9 mouse cellular contexts compared by ENCODE assay signal in the genomic region with DNA sequence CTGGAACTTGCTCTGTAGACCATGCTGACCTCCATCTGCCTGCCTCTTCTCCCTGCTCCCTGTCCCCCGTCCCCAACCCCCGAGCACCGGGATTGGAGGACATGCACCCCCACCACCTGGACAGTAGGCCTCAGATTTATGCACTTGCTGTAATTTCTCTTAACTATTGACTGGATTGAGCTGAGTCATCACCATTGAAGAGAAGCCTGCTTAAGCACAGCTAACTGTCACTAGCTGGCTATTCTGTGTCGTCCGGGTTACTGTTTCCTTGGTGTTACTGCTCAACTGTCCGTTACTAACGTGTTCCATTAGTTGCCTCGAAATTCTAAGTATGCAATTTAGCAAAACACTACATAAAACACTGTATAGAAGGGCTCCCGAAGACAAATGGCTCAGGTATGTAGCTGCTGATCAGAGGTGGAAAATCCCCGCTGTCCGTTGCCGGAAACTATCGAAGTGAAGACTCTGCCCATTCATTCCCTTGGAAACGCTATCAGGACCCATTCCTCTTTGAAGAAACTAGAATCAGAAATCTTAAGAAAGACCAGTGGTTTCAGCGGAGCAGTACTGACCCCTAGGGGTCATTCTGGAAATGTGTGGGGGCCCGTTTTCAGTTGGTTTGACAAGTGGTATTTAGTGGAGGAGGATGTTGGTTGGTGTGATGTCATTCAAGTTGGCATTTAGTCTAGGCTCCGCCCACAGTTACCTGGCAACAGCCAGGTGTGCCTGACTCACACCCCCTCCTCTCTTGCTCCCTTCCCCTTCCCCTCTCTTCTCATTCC. TPM values are rescaled to one million over a fixed set of nuclear protein-coding genes. Genes with fewer than 3 reads are reported as not detected.
A peak's percentile ranks its signal among the peaks of the same experiment; 100 is the strongest.
DNase-seq lines count a peak whose midpoint lies in the region; ATAC-seq lines count a peak whose summit lies in the region.
"Had no signal": no experiment of that assay in that cellular context is flagged by ENCODE, and none has a peak within 500 bp of the region (broad histone marks: within the 10 kb centered on the region; RNA-seq: fewer than 3 reads in every experiment).

No protein-coding gene starts in this region.

- H3K9me3 ChIP-seq in forebrain, embryonic 11.5 days (ENCODE audit: control insufficient read depth, low read length): no peaks in the 10 kb centered on the region
- H3K9me3 ChIP-seq in forebrain, embryonic 16.5 days (ENCODE audit: control insufficient read depth, low read length): no peaks in the 10 kb centered on the region
- H3K9me3 ChIP-seq: liver, embryonic 13.5 days had no signal

- WGBS in forebrain, embryonic 11.5 days: 53% methylated on average over 17 of the region's 17 CpGs
- WGBS in forebrain, embryonic 16.5 days: 37% methylated on average over 17 of the region's 17 CpGs

- no peak overlapping the region for H3K9ac ChIP-seq in forebrain, embryonic 11.5 days (ENCODE audit: low read length)
- no peak overlapping the region for H3K9ac ChIP-seq in forebrain, embryonic 16.5 days (replicated peaks; ENCODE audit: low read depth, low read length)
- H3K9ac ChIP-seq: liver, embryonic 13.5 days had no signal

- H3K27me3 ChIP-seq in forebrain, embryonic 11.5 days (ENCODE audit: control insufficient read depth, insufficient read depth, low read length): no peaks in the 10 kb centered on the region
- H3K27me3 ChIP-seq in forebrain, embryonic 16.5 days (replicated peaks; ENCODE audit: control insufficient read depth, insufficient read depth, low read length): no peaks in the 10 kb centered on the region
- H3K27me3 ChIP-seq: liver, embryonic 13.5 days had no signal

- DNase-seq in forebrain, embryonic 11.5 days (ENCODE audit: low spot score): peak; percentile 70
- peak; percentile 78 for DNase-seq in MN1 (ENCODE audit: low spot score)
- DNase-seq in cerebellum, postnatal 25 days: peak; percentile 68 to 75
- peak; percentile 52 to 68 for DNase-seq in heart, postnatal 14 days
- DNase-seq in kidney, postnatal 36 days: peak; percentile 58 to 72
- DNase-seq in lung, postnatal 36 days: peak; percentile 82
- peak; percentile 77 to 78 for DNase-seq in right cerebral cortex, postnatal 10 days (ENCODE audit: low spot score in 2 of 2)
- DNase-seq: liver, embryonic 13.5 days had no signal

- H3K27ac ChIP-seq in forebrain, embryonic 11.5 days (ENCODE audit: low read depth, low read length): no peak overlapping the region
- H3K27ac ChIP-seq in forebrain, embryonic 16.5 days (ENCODE audit: low read length): no peak overlapping the region
- H3K27ac ChIP-seq: liver, embryonic 13.5 days had no signal

- H3K4me3 ChIP-seq in forebrain, embryonic 11.5 days (ENCODE audit: low read depth, low read length): no peak overlapping the region
- H3K4me3 ChIP-seq in forebrain, embryonic 16.5 days (replicated peaks; ENCODE audit: low read length): no peak overlapping the region
- H3K4me3 ChIP-seq: liver, embryonic 13.5 days had no signal

- intact Hi-C loops in heart, postnatal 14 days (cut with DNase I): loop anchor here (1.0 to 10.0 kb wide), 3 partner anchors 31 to 616 kb away; a partner anchor contains a TSS

- no peak overlapping the region for H3K4me2 ChIP-seq in forebrain, embryonic 11.5 days (ENCODE audit: low read depth, low read length, severe bottlenecking)
- no peak overlapping the region for H3K4me2 ChIP-seq in forebrain, embryonic 16.5 days (ENCODE audit: low read length)
- H3K4me2 ChIP-seq: liver, embryonic 13.5 days had no signal

- H3K4me1 ChIP-seq in forebrain, embryonic 11.5 days (replicated peaks; ENCODE audit: control insufficient read depth, insufficient read depth, low read length): no peaks in the 10 kb centered on the region
- H3K4me1 ChIP-seq in forebrain, embryonic 16.5 days (replicated peaks; ENCODE audit: control insufficient read depth, insufficient read depth, low read length): peaks cover 4% of the 10 kb centered on the region; the same call in 1 of the 2 replicates
- H3K4me1 ChIP-seq: liver, embryonic 13.5 days had no signal

- no peak for ATAC-seq in forebrain, embryonic 11.5 days (replicated peaks; ENCODE audit: low FRiP score)
- ATAC-seq in forebrain, embryonic 16.5 days: no peak

- H3K36me3 ChIP-seq in forebrain, embryonic 11.5 days (ENCODE audit: control insufficient read depth, insufficient read depth, low read length): no peaks in the 10 kb centered on the region; the same call in 1 of the 2 replicates
- H3K36me3 ChIP-seq in forebrain, embryonic 16.5 days (ENCODE audit: control insufficient read depth, insufficient read depth): peaks cover 2% of the 10 kb centered on the region; the same call in 1 of the 2 replicates

RNA-seq across cellular contexts. Expression of a gene that starts 14.3 kb away (rescaled TPM):
- polyA plus RNA-seq in forebrain, embryonic 11.5 days (2014; fragmentation: Nextera tagmentation; extraction: Ambion mirVana): 63.4 and 63.9 TPM in 2 replicates
- polyA plus RNA-seq in forebrain, embryonic 16.5 days (2015; fragmentation: Nextera tagmentation; extraction: Ambion mirVana): 141 and 147 TPM in 2 replicates
- total RNA-seq in heart, postnatal 14 days (2021): 10 to 100 TPM; 20.9 to 22.4 TPM

RNA-seq across cellular contexts. Expression of a gene that starts 33.5 kb away (rescaled TPM):
- polyA plus RNA-seq in forebrain, embryonic 11.5 days (2014; fragmentation: Nextera tagmentation; extraction: Ambion mirVana): 0.76 and 2.5 TPM in 2 replicates
- polyA plus RNA-seq in forebrain, embryonic 16.5 days (2015; fragmentation: Nextera tagmentation; extraction: Ambion mirVana): 1.6 and 2.0 TPM in 2 replicates
- 1 to 10 TPM; 1.5 to 1.6 TPM for total RNA-seq in heart, postnatal 14 days (2021)

RNA-seq across cellular contexts. Expression of a gene that starts 36.1 kb away (rescaled TPM):
- 264 and 288 TPM in 2 replicates for polyA plus RNA-seq in forebrain, embryonic 11.5 days (2014; fragmentation: Nextera tagmentation; extraction: Ambion mirVana)
- 156 and 176 TPM in 2 replicates for polyA plus RNA-seq in forebrain, embryonic 16.5 days (2015; fragmentation: Nextera tagmentation; extraction: Ambion mirVana)
- 100 to 1,000 TPM; 139 to 140 TPM for total RNA-seq in heart, postnatal 14 days (2021)
